Mouse (Mus musculus): ENCODE data around the gene Pdlim4. TPM values are rescaled to one million over a fixed set of nuclear protein-coding genes. Genes with fewer than 3 reads are reported as not detected.

Gene Pdlim4
- total and polyA plus RNA-seq, 3 experiments: not detected

DNA sequence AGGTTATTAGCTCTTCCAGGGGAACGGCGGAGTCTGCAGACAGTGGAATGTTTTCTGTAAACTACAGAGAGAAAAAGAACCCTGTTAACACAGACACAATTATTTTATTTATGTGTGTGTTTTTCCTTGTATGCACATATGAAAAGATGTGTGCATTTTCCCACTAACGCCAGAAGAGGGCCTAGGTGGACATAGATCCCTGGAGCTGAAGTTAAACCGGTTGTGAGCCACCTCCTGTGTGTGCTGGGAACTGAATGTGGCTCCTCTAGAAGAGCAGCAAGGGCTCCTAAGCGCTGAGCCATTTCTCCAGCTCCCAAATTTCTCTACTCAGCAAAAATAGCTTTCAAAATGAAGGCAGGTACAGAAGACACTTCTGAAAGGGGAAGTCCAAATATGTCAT is 17.0 kb upstream of the Pdlim4 start:
- in situ Hi-C loops (cut with MboI; ENCODE audit: low pct_ligation_motif_present, low pct_unique_long_range_greater_than_20kb, low sequenced_read_pairs) (no loop called here), dilution Hi-C loops (cut with MboI; ENCODE audit: extremely low pct_ligation_motif_present, extremely low pct_unique_long_range_greater_than_20kb, low sequenced_read_pairs) (no loop called here)
- Histone ChIP-seq H3K79me2 (replicated peaks; ENCODE audit: control insufficient read depth, extremely low read depth, insufficient read depth, poor library complexity, severe bottlenecking) (no peaks in the 10 kb centered on the region), H3K4me2 (ENCODE audit: insufficient read depth, low read depth, poor library complexity, severe bottlenecking) (no peak overlapping the region), H3K9me3 (replicated peaks; ENCODE audit: low read length) (no peaks in the 10 kb centered on the region), H3K27me3 (replicated peaks) (no peaks in the 10 kb centered on the region), H3K4me3 (replicated peaks in 1 of 3; ENCODE audit: low read depth in 2 of 3, low read length in 2 of 3, poor library complexity in 1 of 3) (no peak overlapping the region), H3K4me1 (ENCODE audit: control insufficient read depth in 1 of 2, insufficient read depth in 2 of 2) (peaks cover 7 to 28% of the 10 kb centered on the region in 2 experiments; a peak in 3 of 4 replicates), H3K9ac (ENCODE audit: insufficient read depth, low read depth) (no peak overlapping the region), H3K36me3 (replicated peaks in 1 of 2; ENCODE audit: control insufficient read depth in 1 of 2, insufficient read depth in 1 of 2, low read length in 1 of 2) (no peaks in the 10 kb centered on the region), H3K27ac (ENCODE audit: insufficient read depth, low read depth) (no peak overlapping the region)
- no peak for DNase-seq (ENCODE audit: extremely low read depth)
- TF ChIP-seq NRF1 (IDR thresholded peaks at IDR 0.05; ENCODE audit: low read depth, low read length): no peak
- no peak for TF ChIP-seq USF2 (conservative IDR thresholded peaks at IDR 0.05; ENCODE audit: low read depth, low read length)
- no peak for TF ChIP-seq MYC (IDR thresholded peaks at IDR 0.05; ENCODE audit: low read depth, low read length)
- no peak for TF ChIP-seq MEF2A (IDR thresholded peaks at IDR 0.05; ENCODE audit: borderline replicate concordance, low read depth, low read length)
- no peak for TF ChIP-seq UBTF (IDR thresholded peaks at IDR 0.05; ENCODE audit: low read depth, low read length)
- TF ChIP-seq MXI1 (IDR thresholded peaks at IDR 0.05; ENCODE audit: low read depth, low read length): no peak
- TF ChIP-seq ZNF384 (IDR thresholded peaks at IDR 0.05; ENCODE audit: low read depth, low read length): no peak
- no peak for TF ChIP-seq CHD2 (IDR thresholded peaks at IDR 0.05; ENCODE audit: low read length)
- TF ChIP-seq NELFE (IDR thresholded peaks at IDR 0.05; ENCODE audit: low read depth, low read length): no peak
- no peak for TF ChIP-seq IRF4 (IDR thresholded peaks at IDR 0.05; ENCODE audit: low read depth, low read length)
- TF ChIP-seq BHLHE40 (IDR thresholded peaks at IDR 0.05; ENCODE audit: low read depth, low read length): no peak
- peak; percentile 78; the same call in 1 of the 2 replicates for TF ChIP-seq MAFK (IDR thresholded peaks at IDR 0.05; ENCODE audit: insufficient replicate concordance, low read length)
- no peak for TF ChIP-seq JUND (conservative IDR thresholded peaks at IDR 0.05; ENCODE audit: low read depth, low read length)
- peak; percentile 16; the same call in 1 of the 2 replicates for TF ChIP-seq SMC3 (IDR thresholded peaks at IDR 0.05; ENCODE audit: low read depth, low read length)
- peak in 1 of 2 experiments; percentile 57; a peak in 2 of 4 replicates for TF ChIP-seq CTCF (conservative IDR thresholded peaks at IDR 0.05 in 1 of 2, IDR thresholded peaks at IDR 0.05 in 1 of 2; ENCODE audit: low read depth in 2 of 2, low read length in 2 of 2)

DNA sequence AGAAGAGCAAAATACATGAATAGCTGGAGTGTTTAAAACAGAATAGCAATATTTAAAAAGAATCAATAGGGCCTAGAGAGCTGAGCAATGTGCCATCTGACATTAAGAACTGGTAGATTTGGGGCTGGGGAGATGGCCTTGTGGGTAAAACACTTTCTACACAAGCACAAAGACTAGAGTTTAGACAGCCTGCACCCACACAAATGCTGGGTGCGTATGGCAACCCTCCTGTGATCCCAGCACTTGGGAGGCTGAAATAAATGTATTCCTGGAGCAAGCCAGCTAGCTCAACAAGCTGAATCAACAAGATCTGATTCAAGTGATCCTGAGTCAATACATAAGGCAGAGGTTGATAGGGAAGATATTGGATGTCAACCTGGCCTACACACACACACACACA is 16.2 kb upstream of the Pdlim4 start:
- dilution Hi-C loops (cut with MboI; ENCODE audit: extremely low pct_ligation_motif_present, extremely low pct_unique_long_range_greater_than_20kb, low sequenced_read_pairs) (no loop called here), in situ Hi-C loops (cut with MboI; ENCODE audit: low pct_ligation_motif_present, low pct_unique_long_range_greater_than_20kb, low sequenced_read_pairs) (no loop called here)
- no peaks in the 10 kb centered on the region for H3K36me3 ChIP-seq (replicated peaks in 1 of 2; ENCODE audit: control insufficient read depth in 1 of 2, insufficient read depth in 1 of 2, low read length in 1 of 2)
- no peak overlapping the region for H3K4me3 ChIP-seq (replicated peaks in 1 of 3; ENCODE audit: low read depth in 2 of 3, low read length in 2 of 3, poor library complexity in 1 of 3)
- peaks cover 2% of the 10 kb centered on the region for H3K27me3 ChIP-seq (replicated peaks)
- H3K79me2 ChIP-seq (replicated peaks; ENCODE audit: control insufficient read depth, extremely low read depth, insufficient read depth, poor library complexity, severe bottlenecking): no peaks in the 10 kb centered on the region
- no peak for TF ChIP-seq ZNF384 (IDR thresholded peaks at IDR 0.05; ENCODE audit: low read depth, low read length)
- TF ChIP-seq MXI1 (IDR thresholded peaks at IDR 0.05; ENCODE audit: low read depth, low read length): no peak
- TF ChIP-seq CTCF (conservative IDR thresholded peaks at IDR 0.05 in 1 of 2, IDR thresholded peaks at IDR 0.05 in 1 of 2; ENCODE audit: low read depth in 2 of 2, low read length in 2 of 2): no peak
- TF ChIP-seq GABPA (IDR thresholded peaks at IDR 0.05; ENCODE audit: insufficient replicate concordance, low read depth, low read length): no peak
- TF ChIP-seq MAX (IDR thresholded peaks at IDR 0.05; ENCODE audit: low read length): no peak
- TF ChIP-seq ZKSCAN1 (IDR thresholded peaks at IDR 0.05; ENCODE audit: borderline replicate concordance, low read depth, low read length): no peak
- TF ChIP-seq BHLHE40 (IDR thresholded peaks at IDR 0.05; ENCODE audit: low read depth, low read length): no peak
- TF ChIP-seq NRF1 (IDR thresholded peaks at IDR 0.05; ENCODE audit: low read depth, low read length): no peak
- TF ChIP-seq USF2 (conservative IDR thresholded peaks at IDR 0.05; ENCODE audit: low read depth, low read length): no peak
- TF ChIP-seq RCOR1 (conservative IDR thresholded peaks at IDR 0.05; ENCODE audit: low read depth, low read length): no peak
- TF ChIP-seq EP300 (IDR thresholded peaks at IDR 0.05; ENCODE audit: low read length): no peak
- no peak for TF ChIP-seq POLR2AphosphoS2 (IDR thresholded peaks at IDR 0.05; ENCODE audit: low read depth, low read length)
- TF ChIP-seq ELF1 (IDR thresholded peaks at IDR 0.05; ENCODE audit: low read depth, low read length): no peak
- no peak for TF ChIP-seq KAT2A (IDR thresholded peaks at IDR 0.05; ENCODE audit: insufficient replicate concordance, low read length)
- TF ChIP-seq POLR2A (IDR thresholded peaks at IDR 0.05; ENCODE audit: low read depth, low read length): no peak
- no peak for TF ChIP-seq CHD2 (IDR thresholded peaks at IDR 0.05; ENCODE audit: low read length)
- no peak for TF ChIP-seq MEF2A (IDR thresholded peaks at IDR 0.05; ENCODE audit: borderline replicate concordance, low read depth, low read length)
- TF ChIP-seq TCF12 (IDR thresholded peaks at IDR 0.05; ENCODE audit: low read depth, low read length): no peak
- TF ChIP-seq ZC3H11A (IDR thresholded peaks at IDR 0.05; ENCODE audit: low read depth, low read length): no peak
- DNase-seq (ENCODE audit: extremely low read depth): no peak
- H3K4me2 ChIP-seq (ENCODE audit: insufficient read depth, low read depth, poor library complexity, severe bottlenecking): no peak overlapping the region
- no peak overlapping the region for H3K27ac ChIP-seq (ENCODE audit: insufficient read depth, low read depth)
- H3K4me1 ChIP-seq (ENCODE audit: control insufficient read depth in 1 of 2, insufficient read depth in 2 of 2): peaks cover 5 to 23% of the 10 kb centered on the region in 2 experiments; a peak in 3 of 4 replicates
- no peaks in the 10 kb centered on the region for H3K9me3 ChIP-seq (replicated peaks; ENCODE audit: low read length)
- no peak overlapping the region for H3K9ac ChIP-seq (ENCODE audit: insufficient read depth, low read depth)

Measured in CH12.LX (cell line).